Mouse (Mus musculus) left cerebral cortex, postnatal 36 days (tissue): Measurements from ENCODE around the gene Adamts17. TPM values are rescaled to one million over a fixed set of nuclear protein-coding genes. Genes with fewer than 3 reads are reported as not detected.

Experiments used
- DNase-seq, 2 experiments: peaks; one replicate each; pipeline ENCODE4 v3.0.0; 2021 to 2022; ENCODE audit warnings: low spot score in 2 of 2, mixed read lengths in 1 of 2
- intact Hi-C: fragments of 180-260 bp; cut with DNase I; formaldehyde crosslinking; loops from one replicate; pipeline ENCODE4 v1.15.1; 2025
- total RNA-seq, 2 experiments: library from RNA; stranded (reverse); gene quantifications; 2 replicates each; pipeline ENCODE4 v1.2.3; 2021

Adamts17 gene
- total RNA-seq, 2 experiments from 2014 or later = 7.0 to 16.8 TPM

DNA sequence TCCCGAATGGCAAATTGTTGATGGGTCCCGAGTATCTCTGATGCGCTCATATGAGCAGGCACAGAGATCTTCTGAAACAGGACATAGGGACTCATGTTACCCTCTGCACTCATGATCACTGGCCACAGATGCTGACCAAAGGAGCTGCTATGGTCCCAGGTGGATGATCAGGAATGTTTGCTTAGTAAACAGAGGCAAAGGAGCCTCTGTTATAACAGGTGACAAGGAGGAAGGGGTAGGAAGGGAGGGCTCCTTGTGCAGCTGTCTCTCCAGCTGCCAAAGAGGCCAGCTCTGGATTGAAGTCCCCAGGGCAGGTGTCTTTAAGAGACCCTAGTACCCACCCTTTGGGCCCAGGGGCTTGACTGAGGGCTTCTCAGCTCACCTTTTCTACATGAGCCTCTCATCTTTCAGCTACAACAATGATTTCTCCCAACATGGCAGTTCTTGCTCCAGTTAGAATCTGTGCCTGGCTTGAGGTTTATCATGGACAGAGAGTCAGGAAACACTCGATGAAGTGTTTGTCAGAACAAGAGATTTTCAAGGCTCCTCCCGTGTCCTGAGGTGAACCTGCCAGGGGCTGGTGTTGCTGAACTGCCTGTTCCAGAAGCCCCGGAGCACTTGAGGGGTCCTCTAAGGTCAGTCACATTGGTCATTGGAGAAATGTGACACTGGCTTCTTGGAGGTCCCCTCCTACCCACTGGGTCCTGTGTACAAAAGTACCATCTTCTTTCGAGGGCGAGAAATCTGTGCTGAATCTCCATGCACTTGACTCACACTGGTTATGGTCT, 120.9 kb downstream of the Adamts17 start:
- no peak for DNase-seq
- intact Hi-C loops = no loop called here

GRCm38 (mm10) chr7:66962736-66963135, 123.2 kb downstream of the Adamts17 start:
- DNase-seq = no peak
- intact Hi-C loops = no loop called here

DNA sequence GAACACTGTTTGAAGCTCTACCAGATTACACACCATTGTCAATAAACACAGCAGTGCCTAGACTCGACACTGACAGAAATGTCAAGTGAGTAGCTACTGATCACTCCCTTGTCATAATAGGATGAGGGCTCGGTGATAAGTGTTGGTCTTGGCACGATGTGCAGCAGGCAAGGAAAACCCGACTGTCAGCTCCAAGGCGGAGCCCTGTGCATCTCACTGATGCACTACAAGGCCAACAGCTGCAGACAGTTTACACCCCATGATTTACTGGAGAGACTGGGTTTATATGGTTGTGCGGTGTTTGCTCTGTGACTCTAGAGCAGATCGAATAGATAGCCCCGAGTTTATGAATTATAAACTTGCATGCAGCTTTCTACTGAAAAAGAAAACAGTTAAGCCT, 124.0 kb downstream of the Adamts17 start:
- DNase-seq = no peak
- intact Hi-C loops = no loop called here

- intact Hi-C loops = no loop called here
- no peak for DNase-seq
These were observed 127.1 kb downstream of the Adamts17 start for GRCm38 (mm10) chr7:66966541-66967205.

- no peak for DNase-seq
- intact Hi-C loops = no loop called here
These were observed 127.8 kb downstream of the Adamts17 start for GRCm38 (mm10) chr7:66967206-66967919.

DNA sequence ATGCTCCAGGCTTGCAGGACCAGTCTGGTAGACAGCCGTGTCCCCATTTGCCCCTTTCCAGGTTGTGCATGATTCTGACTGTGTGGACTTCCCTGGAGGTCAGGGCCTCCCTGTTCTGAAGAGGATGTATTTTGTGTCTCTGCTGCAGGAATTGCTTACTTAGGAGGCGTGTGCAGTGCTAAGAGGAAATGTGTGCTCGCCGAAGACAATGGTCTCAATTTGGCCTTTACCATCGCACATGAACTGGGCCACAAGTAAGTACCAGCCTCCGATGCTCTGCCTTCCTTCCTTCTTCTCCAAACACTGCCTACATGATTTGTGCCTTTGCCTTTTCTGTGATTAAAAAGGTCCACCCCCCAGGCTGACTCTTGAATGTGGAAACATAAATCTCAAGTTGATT, 129.1 kb downstream of the Adamts17 start:
- no peak for DNase-seq
- intact Hi-C loops = no loop called here

DNA sequence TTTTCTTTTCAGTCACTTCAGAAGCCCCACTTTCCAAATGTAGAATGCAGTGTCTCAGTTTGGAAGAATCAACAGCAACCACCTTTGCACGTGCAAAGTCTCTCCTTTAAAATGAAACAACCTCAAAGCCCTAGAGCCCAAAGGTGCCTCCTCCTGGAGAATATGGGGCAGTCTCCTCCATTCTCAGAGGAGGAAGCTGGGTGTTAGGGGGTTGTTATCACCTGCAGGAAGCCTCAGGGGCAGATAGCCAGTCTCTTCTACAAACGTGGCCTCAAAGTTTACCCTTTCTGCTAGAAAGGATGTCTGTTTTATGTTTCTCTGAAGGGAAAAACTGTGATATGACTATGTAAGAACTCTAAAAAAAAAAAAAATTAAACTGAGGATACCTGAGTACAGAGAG, 129.7 kb downstream of the Adamts17 start:
- intact Hi-C loops = no loop called here
- DNase-seq = no peak

DNA sequence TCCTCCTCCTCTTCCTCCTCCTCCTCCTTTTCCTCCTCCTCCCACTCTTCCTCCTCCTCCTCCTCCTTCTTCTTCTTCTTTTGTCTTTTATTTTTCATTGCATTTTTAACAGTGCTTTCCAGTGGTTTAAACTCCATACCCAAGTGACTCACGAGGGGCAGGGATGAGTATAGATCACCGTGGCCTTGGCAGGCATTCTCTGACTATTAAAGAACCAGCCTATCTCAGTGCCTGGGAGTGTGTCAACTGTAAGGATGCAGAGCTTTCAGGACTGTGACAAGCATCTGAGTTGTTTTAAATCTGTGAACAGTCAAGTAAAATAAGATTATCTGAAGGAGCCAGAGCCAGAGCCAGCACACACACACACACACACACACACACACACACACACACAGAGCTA, 130.7 kb downstream of the Adamts17 start:
- no peak for DNase-seq
- intact Hi-C loops = no loop called here

DNA sequence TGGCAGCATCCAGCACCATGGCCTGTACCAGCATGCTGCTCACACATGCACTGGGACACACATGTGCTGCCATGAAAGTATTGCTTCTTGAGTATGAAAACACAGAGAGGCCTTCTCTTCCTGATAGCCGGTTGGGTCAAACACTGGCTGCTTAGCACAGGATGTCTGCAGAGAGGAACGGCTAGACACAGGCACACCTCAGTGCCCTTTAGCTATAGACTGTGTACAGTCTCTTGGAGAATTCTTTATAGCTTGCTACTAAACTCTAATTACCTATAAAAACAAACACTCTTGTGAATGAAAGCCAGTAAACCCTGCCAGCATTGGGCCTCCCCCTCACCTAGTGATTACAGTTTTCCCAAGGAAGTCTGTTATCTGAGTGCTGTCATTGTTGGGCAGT, 131.4 kb downstream of the Adamts17 start:
- intact Hi-C loops = no loop called here
- DNase-seq = no peak

DNA sequence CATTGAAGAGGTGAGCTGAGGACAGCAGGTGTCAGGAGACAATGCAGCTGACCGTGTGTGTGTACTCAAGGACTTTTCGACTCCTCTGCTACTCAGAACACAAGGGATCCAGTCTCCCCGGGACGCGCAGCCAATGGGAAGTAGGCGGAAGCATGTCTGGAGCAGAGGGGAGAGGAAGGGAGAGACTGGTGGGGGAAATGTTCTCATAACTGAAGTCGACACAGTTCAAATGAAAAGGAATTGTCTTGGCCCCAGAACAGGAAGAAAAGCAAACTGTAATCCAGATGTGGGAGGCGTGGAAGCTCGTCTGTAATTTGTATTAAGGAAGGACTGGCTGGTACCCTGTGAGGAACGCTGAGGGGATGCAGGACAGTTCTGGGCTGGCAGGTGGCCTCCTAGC, 135.3 kb downstream of the Adamts17 start:
- intact Hi-C loops = no loop called here
- no peak for DNase-seq

GRCm38 (mm10) chr7:66976371-66976770, 136.8 kb downstream of the Adamts17 start:
- DNase-seq = no peak
- intact Hi-C loops = no loop called here

- intact Hi-C loops = loop anchor here (10.0 kb wide), 1 partner anchor 137 kb away; no protein-coding TSS in a partner anchor
- peak in 1 of 2 experiments; percentile 18 for DNase-seq
These were observed 142.1 kb downstream of the Adamts17 start for GRCm38 (mm10) chr7:66981591-66981990.

DNA sequence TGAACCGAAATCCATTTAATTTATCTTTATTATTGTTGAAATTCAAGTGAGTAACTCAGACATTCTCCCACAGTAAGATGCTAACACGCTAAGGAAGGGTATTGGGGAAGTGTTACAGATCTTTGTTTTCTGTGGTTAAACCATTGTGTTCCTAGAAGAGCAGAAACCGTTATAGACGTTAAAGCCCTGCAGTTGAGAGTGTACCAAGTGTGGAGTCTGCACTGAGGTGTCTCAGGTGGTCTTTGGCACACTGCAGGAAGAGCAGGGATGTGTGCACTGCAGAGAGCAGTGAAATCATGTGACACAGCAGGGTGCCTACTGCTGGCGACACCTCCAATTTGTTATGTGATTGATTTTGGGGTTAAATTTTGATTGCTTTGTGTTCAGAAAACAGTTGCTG, 142.5 kb downstream of the Adamts17 start:
- no peak for DNase-seq
- intact Hi-C loops = loop anchor here (10.0 kb wide), 1 partner anchor 137 kb away; no protein-coding TSS in a partner anchor

DNA sequence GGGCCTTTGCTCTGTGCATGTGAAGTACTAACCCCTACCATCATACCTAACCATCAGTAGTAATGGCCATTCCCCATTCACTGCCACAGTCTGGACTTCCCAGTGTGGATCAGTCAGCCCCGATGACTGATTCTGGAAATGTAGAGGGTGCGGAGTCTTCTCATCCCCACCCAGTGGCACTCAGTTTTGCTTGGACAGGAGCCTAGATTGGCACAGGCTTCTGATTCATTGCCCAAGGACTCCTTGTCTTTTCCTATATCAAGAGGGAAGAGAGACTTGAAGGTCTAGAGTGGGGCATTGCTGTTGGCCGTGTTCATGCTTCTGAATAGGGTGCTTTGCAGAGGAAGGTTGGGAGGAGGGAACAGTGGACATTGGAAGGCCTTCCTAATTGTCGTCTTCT, 148.1 kb downstream of the Adamts17 start:
- intact Hi-C loops = loop anchor here (10.0 kb wide), 1 partner anchor 143 kb away; no protein-coding TSS in a partner anchor

GRCm38 (mm10) chr7:66988441-66988840, 148.9 kb downstream of the Adamts17 start:
- intact Hi-C loops = loop anchor here (10.0 kb wide), 1 partner anchor 144 kb away; no protein-coding TSS in a partner anchor
- DNase-seq = no peak

More for the DNA sequence above, 148.1 kb downstream of the Adamts17 start:
- DNase-seq = no peak

GRCm38 (mm10) chr7:66989357-66990045, 150.0 kb downstream of the Adamts17 start:
- intact Hi-C loops = loop anchor here (10.0 kb wide), 1 partner anchor 145 kb away; no protein-coding TSS in a partner anchor
- peak in 1 of 2 experiments; percentile 22 for DNase-seq

GRCm38 (mm10) chr7:66998821-66999220, 159.3 kb downstream of the Adamts17 start:
- intact Hi-C loops = no loop called here
- no peak for DNase-seq

DNA sequence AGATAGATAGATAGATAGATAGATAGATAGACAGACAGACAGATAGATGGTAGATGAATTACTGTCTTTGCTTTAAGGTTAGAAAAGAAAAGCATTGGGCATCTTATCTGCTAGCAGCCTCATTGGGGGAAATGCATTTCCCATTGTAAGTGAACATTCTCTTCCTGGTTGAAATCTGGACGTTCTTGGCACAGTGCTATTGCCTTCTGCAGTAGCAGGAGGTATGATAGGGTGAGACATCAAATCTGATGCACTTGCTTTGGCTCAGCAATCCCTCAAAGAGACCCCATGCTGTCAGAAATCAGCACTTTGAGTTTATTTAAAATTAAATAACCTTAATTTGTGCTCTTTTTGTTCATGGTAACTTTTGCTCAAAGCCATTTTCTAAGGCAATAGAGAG, 164.1 kb downstream of the Adamts17 start:
- intact Hi-C loops = no loop called here
- no peak for DNase-seq

- DNase-seq = no peak
- intact Hi-C loops = no loop called here
These were observed 164.7 kb downstream of the Adamts17 start for GRCm38 (mm10) chr7:67004220-67004619.

DNA sequence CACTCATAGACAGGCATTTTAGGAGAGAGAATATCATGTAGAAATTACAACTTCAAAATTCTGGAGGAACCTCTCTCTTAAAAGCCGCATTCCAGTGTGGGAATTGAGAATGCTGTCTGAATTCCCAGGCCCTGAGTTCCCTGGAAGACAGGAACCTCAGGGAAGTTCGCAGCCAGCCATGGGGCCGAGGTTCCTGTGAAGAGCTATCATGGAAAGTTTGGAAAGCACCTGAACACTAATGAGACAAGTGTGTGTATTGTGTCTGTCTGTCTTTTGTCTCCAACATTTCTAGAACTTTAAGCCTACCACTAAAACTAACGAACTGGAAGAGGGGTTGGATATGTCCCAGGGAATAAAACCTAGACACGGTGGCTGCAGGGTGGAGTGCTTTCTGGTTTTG, 170.3 kb downstream of the Adamts17 start:
- no peak for DNase-seq
- intact Hi-C loops = no loop called here
